Mouse (Mus musculus) spleen, adult 2 months (tissue): ENCODE measurements around the gene Olfr54.

Source experiments
- CTCF ChIP-seq: fragments of 200-500 bp; IDR thresholded peaks from 2 replicates; pipeline ENCODE4 v1.5.1; 2011; ENCODE audit warnings: mild to moderate bottlenecking, inconsistent platforms; ENCODE audit not compliant: insufficient read depth, insufficient read length, insufficient replicate concordance; ENCODE audit errors: extremely low read depth
- POLR2A ChIP-seq: fragments of 200-500 bp; IDR thresholded peaks from 2 replicates; pipeline ENCODE4 v1.6.1; 2011; ENCODE audit warnings: low read depth, low read length, inconsistent platforms

- TF ChIP-seq CTCF (no peak), POLR2A (no peak)
Observed at GRCm38 (mm10) chr11:50977216-50977615, 36.8 kb upstream of the Olfr54 start.
